Mouse (Mus musculus): ENCODE measurements around the gene Ppp2r5e. TPM values are rescaled to one million over a fixed set of nuclear protein-coding genes. Genes with fewer than 3 reads are reported as not detected.

The Ppp2r5e gene
- polyA plus RNA-seq, 1 experiment from 2014 or later = 7.9 TPM

DNA sequence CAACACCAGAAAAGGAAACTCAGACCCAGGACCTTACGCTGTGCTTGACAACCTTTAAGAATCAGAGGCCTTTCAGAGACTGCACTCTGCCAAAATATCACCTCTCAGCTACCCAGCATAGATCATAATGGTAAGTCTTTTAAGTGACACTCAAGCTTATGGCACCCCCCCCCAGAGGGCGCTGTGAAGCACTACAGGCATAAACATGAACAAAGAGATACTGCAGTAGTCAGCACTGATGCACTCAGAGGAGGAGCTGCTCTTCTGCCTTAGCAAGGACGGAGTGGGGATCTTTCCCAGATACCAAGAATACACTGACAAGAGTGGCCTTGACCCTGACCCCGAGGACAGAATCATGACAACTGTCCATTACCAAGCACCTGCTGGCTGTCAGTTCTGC is 23.8 kb downstream of the Ppp2r5e start:
- no peaks in the 10 kb centered on the region for H3K27me3 ChIP-seq (replicated peaks)
- no peaks in the 10 kb centered on the region for H3K9me3 ChIP-seq (replicated peaks)
- H3K27ac ChIP-seq = no peak overlapping the region
- ATAC-seq = peak; percentile 47
- H3K4me2 ChIP-seq = no peak overlapping the region
- H3K36me3 ChIP-seq = no peaks in the 10 kb centered on the region
- H3K4me3 ChIP-seq = no peak overlapping the region
- no peak overlapping the region for H3K9ac ChIP-seq
- 52% methylated on average over 4 of the region's 4 CpGs for WGBS (ENCODE audit: insufficient replicate concordance)
- peaks cover 37% of the 10 kb centered on the region for H3K4me1 ChIP-seq

- Histone ChIP-seq H3K27me3 (replicated peaks) (no peaks in the 10 kb centered on the region), H3K36me3 (0 out of 2 replicates have a peak, but pooled peaks cover 4% of the 10 kb centered on the region), H3K4me2 (no peak overlapping the region), H3K27ac (no peak overlapping the region), H3K4me1 (peaks cover 37% of the 10 kb centered on the region), H3K9me3 (replicated peaks) (no peaks in the 10 kb centered on the region), H3K9ac (no peak overlapping the region), H3K4me3 (no peak overlapping the region)
- 78% methylated on average over 1 of the region's 1 CpGs for WGBS (ENCODE audit: insufficient replicate concordance)
- no peak for ATAC-seq
Observed at GRCm38 (mm10) chr12:75570138-75570537, 25.9 kb downstream of the Ppp2r5e start.

DNA sequence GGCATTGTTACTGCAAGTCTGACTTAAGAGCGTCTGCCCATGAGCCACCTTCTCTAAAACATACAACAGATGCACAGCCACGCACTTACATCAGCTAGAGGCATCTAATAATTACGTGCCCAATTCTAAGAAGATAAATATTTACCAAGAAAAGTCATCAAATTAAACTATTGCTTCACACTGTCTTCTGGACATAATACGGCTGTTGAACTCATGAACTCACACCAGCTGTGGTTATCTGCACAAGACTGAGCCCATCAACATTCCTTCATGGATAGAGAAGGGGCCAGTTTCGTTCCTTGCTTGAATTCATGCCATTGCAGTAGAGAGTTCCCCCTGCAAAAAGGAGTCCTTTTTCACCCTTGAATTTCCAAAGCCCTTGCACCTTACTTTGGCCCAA is 28.3 kb downstream of the Ppp2r5e start:
- Histone ChIP-seq H3K36me3 (0 out of 2 replicates have a peak, but pooled peaks cover 5% of the 10 kb centered on the region), H3K4me2 (no peak overlapping the region), H3K27ac (no peak overlapping the region), H3K9me3 (replicated peaks) (no peaks in the 10 kb centered on the region), H3K27me3 (replicated peaks) (no peaks in the 10 kb centered on the region), H3K9ac (no peak overlapping the region), H3K4me3 (no peak overlapping the region), H3K4me1 (peaks cover 43% of the 10 kb centered on the region)
- WGBS (ENCODE audit: insufficient replicate concordance) = 83% methylated on average over 5 of the region's 5 CpGs
- ATAC-seq = no peak

DNA sequence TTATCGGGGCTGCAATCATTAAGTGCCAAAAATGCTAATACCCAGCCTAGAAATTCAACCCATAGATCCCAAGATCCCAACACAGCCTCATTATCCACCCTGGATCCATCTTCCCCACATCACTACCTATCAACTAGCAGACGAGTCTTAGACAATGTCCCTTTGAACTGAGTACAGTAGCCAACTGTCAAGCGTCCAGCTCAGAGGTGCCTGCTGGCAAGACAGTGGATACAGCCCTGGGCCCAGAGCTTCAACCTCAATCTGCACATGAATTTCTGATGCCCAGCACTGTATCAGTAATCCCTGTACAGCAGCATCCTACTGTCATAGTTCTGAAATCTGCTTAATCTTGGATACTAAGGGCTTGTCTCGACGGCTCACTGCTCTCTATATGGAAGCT is 30.3 kb downstream of the Ppp2r5e start:
- ATAC-seq = no peak
- Histone ChIP-seq H3K4me3 (no peak overlapping the region), H3K4me2 (no peak overlapping the region), H3K9ac (no peak overlapping the region), H3K27me3 (replicated peaks) (no peaks in the 10 kb centered on the region), H3K9me3 (replicated peaks) (no peaks in the 10 kb centered on the region), H3K4me1 (peaks cover 38% of the 10 kb centered on the region), H3K27ac (no peak overlapping the region), H3K36me3 (0 out of 2 replicates have a peak, but pooled peaks cover 12% of the 10 kb centered on the region)
- WGBS (ENCODE audit: insufficient replicate concordance) = 80% methylated on average over 5 of the region's 5 CpGs

GRCm38 (mm10) chr12:75564498-75564897 is 31.5 kb downstream of the Ppp2r5e start:
- no peak overlapping the region for H3K9ac ChIP-seq
- H3K4me3 ChIP-seq = no peak overlapping the region
- H3K4me2 ChIP-seq = peak overlapping the region; percentile 20; the same call in 1 of the 2 replicates
- H3K9me3 ChIP-seq (replicated peaks) = no peaks in the 10 kb centered on the region
- peak; percentile 79 for ATAC-seq
- 0 out of 2 replicates have a peak overlapping the region, but pooled peaks have one; percentile 14 for H3K27ac ChIP-seq
- H3K36me3 ChIP-seq = 0 out of 2 replicates have a peak, but pooled peaks cover 12% of the 10 kb centered on the region
- WGBS (ENCODE audit: insufficient replicate concordance) = 28% methylated on average over 1 of the region's 1 CpGs
- H3K4me1 ChIP-seq = peaks cover 41% of the 10 kb centered on the region
- no peaks in the 10 kb centered on the region for H3K27me3 ChIP-seq (replicated peaks)

- H3K36me3 ChIP-seq = 0 out of 2 replicates have a peak, but pooled peaks cover 12% of the 10 kb centered on the region
- ATAC-seq = no peak
- 70% methylated on average over 1 of the region's 1 CpGs for WGBS (ENCODE audit: insufficient replicate concordance)
- H3K4me3 ChIP-seq = no peak overlapping the region
- H3K4me2 ChIP-seq = no peak overlapping the region
- H3K4me1 ChIP-seq = peaks cover 45% of the 10 kb centered on the region
- no peak overlapping the region for H3K27ac ChIP-seq
- no peaks in the 10 kb centered on the region for H3K27me3 ChIP-seq (replicated peaks)
- no peak overlapping the region for H3K9ac ChIP-seq
- H3K9me3 ChIP-seq (replicated peaks) = no peaks in the 10 kb centered on the region
Observed at GRCm38 (mm10) chr12:75562996-75563618, 32.9 kb downstream of the Ppp2r5e start.

DNA sequence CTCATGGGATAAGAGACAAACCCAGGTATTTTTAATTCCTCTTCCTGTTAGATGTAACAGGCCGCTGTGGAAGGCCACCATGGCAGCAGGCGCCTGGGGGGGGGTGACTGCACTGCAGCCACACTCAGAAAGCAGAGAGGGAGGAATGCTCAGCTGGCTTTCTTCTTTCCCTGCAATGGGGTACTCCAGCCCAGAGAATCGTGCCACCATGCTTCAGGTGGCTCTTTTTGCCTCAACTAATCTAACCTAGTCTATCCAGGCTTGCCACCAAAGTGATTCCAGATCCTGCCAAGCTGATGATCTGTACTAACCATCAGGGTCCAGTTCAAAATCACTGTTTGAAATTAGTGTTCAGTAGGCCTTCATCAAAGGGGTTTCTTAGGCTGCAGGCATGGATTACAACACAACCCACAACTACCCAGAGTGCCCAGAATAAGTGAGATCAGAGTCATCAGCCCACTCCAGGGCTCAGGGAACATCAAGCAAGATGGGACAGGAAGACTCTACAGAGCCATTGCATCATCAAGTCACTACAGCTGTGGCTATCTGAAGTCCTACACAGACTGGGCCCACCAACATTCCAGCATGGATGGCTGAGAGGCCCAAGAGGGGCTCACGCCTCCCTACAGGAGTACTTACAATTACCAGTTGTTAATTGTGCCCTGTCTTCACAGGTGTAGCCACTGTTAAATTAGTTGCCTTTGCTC is 35.2 kb downstream of the Ppp2r5e start:
- H3K4me3 ChIP-seq = no peak overlapping the region
- WGBS (ENCODE audit: insufficient replicate concordance) = 81% methylated on average over 4 of the region's 4 CpGs
- no peak overlapping the region for H3K4me2 ChIP-seq
- 0 out of 2 replicates have a peak, but pooled peaks cover 12% of the 10 kb centered on the region for H3K36me3 ChIP-seq
- peaks cover 40% of the 10 kb centered on the region for H3K4me1 ChIP-seq
- H3K27ac ChIP-seq = no peak overlapping the region
- no peaks in the 10 kb centered on the region for H3K27me3 ChIP-seq (replicated peaks)
- no peak for ATAC-seq
- H3K9ac ChIP-seq = no peak overlapping the region
- H3K9me3 ChIP-seq (replicated peaks) = no peaks in the 10 kb centered on the region

- Histone ChIP-seq H3K9me3 (replicated peaks) (no peaks in the 10 kb centered on the region), H3K4me3 (no peak overlapping the region), H3K27me3 (replicated peaks) (no peaks in the 10 kb centered on the region), H3K4me1 (peaks cover 24% of the 10 kb centered on the region), H3K4me2 (no peak overlapping the region), H3K36me3 (0 out of 2 replicates have a peak, but pooled peaks cover 6% of the 10 kb centered on the region), H3K27ac (no peak overlapping the region), H3K9ac (no peak overlapping the region)
- 70% methylated on average over 2 of the region's 2 CpGs for WGBS (ENCODE audit: insufficient replicate concordance)
- no peak for ATAC-seq
Observed at GRCm38 (mm10) chr12:75559196-75559595, 36.8 kb downstream of the Ppp2r5e start.

GRCm38 (mm10) chr12:75557813-75558212 is 38.2 kb downstream of the Ppp2r5e start:
- Histone ChIP-seq H3K9ac (no peak overlapping the region), H3K27ac (no peak overlapping the region), H3K27me3 (replicated peaks) (no peaks in the 10 kb centered on the region), H3K4me1 (peaks cover 13% of the 10 kb centered on the region; the same call in 1 of the 2 replicates), H3K4me3 (no peak overlapping the region), H3K36me3 (0 out of 2 replicates have a peak, but pooled peaks cover 6% of the 10 kb centered on the region), H3K9me3 (replicated peaks) (no peaks in the 10 kb centered on the region), H3K4me2 (no peak overlapping the region)
- no peak for ATAC-seq
- WGBS (ENCODE audit: insufficient replicate concordance) = 84% methylated on average over 2 of the region's 2 CpGs

DNA sequence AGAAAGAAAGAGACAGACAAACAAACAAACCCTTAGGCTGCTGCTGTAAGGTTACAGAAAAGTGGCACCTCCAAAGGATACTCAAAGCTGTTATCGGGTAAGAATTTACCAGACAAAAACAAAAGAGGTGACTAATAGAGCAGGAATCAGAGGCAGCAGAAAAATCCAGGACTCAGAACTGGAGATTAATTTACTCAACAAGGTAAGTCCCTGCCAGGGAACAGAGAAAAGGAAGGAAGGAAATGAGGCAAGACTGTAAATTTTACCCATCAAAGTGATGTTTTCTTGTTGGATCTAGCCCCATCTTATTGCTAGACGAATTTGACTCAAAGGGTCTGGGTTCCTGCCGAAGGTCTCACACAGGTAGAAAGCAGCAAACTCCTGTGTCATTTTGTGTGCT is 41.0 kb downstream of the Ppp2r5e start:
- Histone ChIP-seq H3K4me2 (no peak overlapping the region), H3K9me3 (replicated peaks) (no peaks in the 10 kb centered on the region), H3K36me3 (peaks cover 6% of the 10 kb centered on the region; the same call in 1 of the 2 replicates), H3K4me1 (peaks cover 4% of the 10 kb centered on the region; the same call in 1 of the 2 replicates), H3K9ac (no peak overlapping the region), H3K27ac (no peak overlapping the region), H3K4me3 (no peak overlapping the region), H3K27me3 (replicated peaks) (no peaks in the 10 kb centered on the region)
- no peak for ATAC-seq
- 67% methylated on average over 3 of the region's 3 CpGs for WGBS (ENCODE audit: insufficient replicate concordance)

DNA sequence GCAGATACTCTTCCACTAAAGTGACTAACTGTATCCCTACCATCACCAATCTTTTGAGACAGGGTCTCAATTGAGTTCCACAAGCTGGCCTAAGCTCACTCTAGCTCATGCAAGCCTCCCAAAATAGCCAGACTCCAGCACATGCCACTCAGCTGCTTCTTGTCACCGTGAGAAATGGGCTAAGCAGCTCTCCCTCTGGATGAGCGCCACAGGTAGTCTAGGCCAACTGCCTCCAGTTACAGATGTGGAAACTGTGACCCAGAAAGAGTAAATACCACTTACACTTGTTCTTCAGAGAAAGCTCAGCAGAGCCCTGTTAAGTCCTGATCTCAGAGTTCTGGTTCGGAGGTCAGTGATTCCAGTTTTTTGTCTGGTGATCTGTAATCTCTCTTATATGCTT is 43.7 kb downstream of the Ppp2r5e start:
- no peak overlapping the region for H3K4me3 ChIP-seq
- no peak for ATAC-seq
- no peak overlapping the region for H3K27ac ChIP-seq
- H3K9me3 ChIP-seq (replicated peaks) = no peaks in the 10 kb centered on the region
- no peak overlapping the region for H3K4me2 ChIP-seq
- H3K36me3 ChIP-seq = peaks cover 6% of the 10 kb centered on the region; the same call in 1 of the 2 replicates
- no peaks in the 10 kb centered on the region for H3K27me3 ChIP-seq (replicated peaks)
- H3K9ac ChIP-seq = no peak overlapping the region
- H3K4me1 ChIP-seq = no peaks in the 10 kb centered on the region
- WGBS (ENCODE audit: insufficient replicate concordance) = 78% methylated on average over 3 of the region's 3 CpGs

GRCm38 (mm10) chr12:75551671-75552070 is 44.4 kb downstream of the Ppp2r5e start:
- H3K27ac ChIP-seq = no peak overlapping the region
- H3K9me3 ChIP-seq (replicated peaks) = no peaks in the 10 kb centered on the region
- H3K36me3 ChIP-seq = peaks cover 6% of the 10 kb centered on the region; the same call in 1 of the 2 replicates
- H3K4me3 ChIP-seq = no peak overlapping the region
- ATAC-seq = no peak
- no peak overlapping the region for H3K4me2 ChIP-seq
- no peaks in the 10 kb centered on the region for H3K27me3 ChIP-seq (replicated peaks)
- no peaks in the 10 kb centered on the region for H3K4me1 ChIP-seq
- WGBS (ENCODE audit: insufficient replicate concordance) = 91% methylated on average over 5 of the region's 5 CpGs
- H3K9ac ChIP-seq = no peak overlapping the region
